8 mouse cellular contexts compared by ENCODE assay signal in the genomic region with DNA sequence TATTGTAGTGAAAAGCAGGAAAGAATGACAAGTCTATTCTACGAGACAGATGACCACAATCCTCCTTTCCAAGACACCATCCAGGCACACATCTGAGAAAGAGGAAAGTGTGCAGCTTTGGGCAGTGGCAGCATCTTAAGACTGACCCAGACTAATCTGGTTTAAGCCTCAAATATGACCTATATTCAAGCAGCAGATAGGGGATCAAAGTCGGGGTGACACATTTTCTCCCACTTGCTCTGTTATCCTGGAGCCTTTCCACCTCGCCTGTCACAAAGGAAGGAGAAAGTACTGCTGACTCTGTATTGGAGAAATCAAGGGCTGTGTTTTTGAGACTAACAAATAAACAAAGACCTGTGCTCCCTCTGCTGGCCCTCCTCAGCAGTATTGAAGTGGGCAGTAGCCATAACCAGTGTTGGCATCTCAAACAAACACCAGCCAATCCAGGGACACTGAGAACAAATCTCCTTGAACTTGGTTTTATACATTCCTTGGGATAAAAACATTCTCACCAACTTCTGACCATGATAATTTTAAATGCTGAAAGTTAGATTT. TPM values are rescaled to one million over a fixed set of nuclear protein-coding genes. Genes with fewer than 3 reads are reported as not detected.
DNase-seq lines count a peak whose midpoint lies in the region; ATAC-seq and TF ChIP-seq lines count a peak whose summit lies in the region.

No protein-coding gene starts in this region.

- no peak overlapping the region for H3K9ac ChIP-seq in heart, adult 2 months (ENCODE audit: low read depth, low read length)
- H3K9ac ChIP-seq in forebrain, embryonic 13.5 days: no peak overlapping the region

- no peaks in the 10 kb centered on the region for H3K9me3 ChIP-seq in forebrain, embryonic 13.5 days (replicated peaks)

- no peak for DNase-seq in heart, adult 2 months
- no peak for DNase-seq in heart, adult 8-10 months (ENCODE audit: low spot score)
- DNase-seq in lung, postnatal 10 days: peak; percentile 29
- DNase-seq in lung, adult 18-20 months: no peak
- peak; percentile 74 for DNase-seq in retina, postnatal 7 days (ENCODE audit: low read depth, low spot score)
- no peak for DNase-seq in right cerebral cortex, postnatal 36 days (ENCODE audit: low spot score in 2 of 2)

- 63% methylated on average over 3 of the region's 3 CpGs for WGBS in heart, adult 2 months
- WGBS in forebrain, embryonic 13.5 days: 36% methylated on average over 3 of the region's 3 CpGs

- H3K27ac ChIP-seq in heart, adult 2 months: no peak overlapping the region
- H3K27ac ChIP-seq in forebrain, embryonic 13.5 days: peak overlapping the region; percentile 75

- peak; percentile 57 for ATAC-seq in forebrain, embryonic 13.5 days
- ATAC-seq in megakaryocyte-erythroid progenitor cell, adult 5-6 weeks (replicated peaks; ENCODE audit: low FRiP score, low TSS enrichment, poor library complexity, severe bottlenecking): no peak

- TF ChIP-seq POLR2A in heart, adult 2 months (IDR thresholded peaks at IDR 0.05; ENCODE audit: insufficient read depth, low read depth, low read length): no peak

- H3K27me3 ChIP-seq in heart, adult 2 months (ENCODE audit: control insufficient read depth, insufficient read depth, low read length): no peaks in the 10 kb centered on the region
- H3K27me3 ChIP-seq in forebrain, embryonic 13.5 days: no peaks in the 10 kb centered on the region

- no peaks in the 10 kb centered on the region for H3K79me2 ChIP-seq in heart, adult 2 months (replicated peaks; ENCODE audit: control insufficient read depth, insufficient read depth, low read length)

- H3K4me2 ChIP-seq in forebrain, embryonic 13.5 days: no peak overlapping the region

- 0 out of 2 replicates have a peak, but pooled peaks cover 1% of the 10 kb centered on the region for H3K4me1 ChIP-seq in heart, adult 2 months (ENCODE audit: control insufficient read depth, insufficient read depth, low read length)
- H3K4me1 ChIP-seq in forebrain, embryonic 13.5 days: peaks cover 57% of the 10 kb centered on the region

- TF ChIP-seq CTCF in heart, adult 2 months (IDR thresholded peaks at IDR 0.05): peak; percentile 55

- H3K36me3 ChIP-seq in heart, adult 2 months (ENCODE audit: control insufficient read depth, insufficient read depth, low read length): 0 out of 2 replicates have a peak, but pooled peaks cover 2% of the 10 kb centered on the region
- no peaks in the 10 kb centered on the region for H3K36me3 ChIP-seq in forebrain, embryonic 13.5 days (ENCODE audit: poor library complexity, severe bottlenecking)

- no peak overlapping the region for H3K4me3 ChIP-seq in heart, adult 2 months
- H3K4me3 ChIP-seq in forebrain, embryonic 13.5 days: no peak overlapping the region

- TF ChIP-seq EP300 in heart, adult 2 months (IDR thresholded peaks at IDR 0.05; ENCODE audit: insufficient read depth, low read depth, low read length): no peak

- intact Hi-C loops in heart, adult 2 months (cut with DNase I): loop anchor here (10.0 kb wide), 1 partner anchor 302 kb away; no protein-coding TSS in a partner anchor

RNA-seq across cellular contexts. Expression of a gene that starts 34.7 kb away (rescaled TPM):
- not detected for total RNA-seq in heart, adult 2 months (2021)
- polyA plus RNA-seq in heart, adult 2 months (2012; rRNA removed): not detected in 2 replicates
- total RNA-seq in heart, adult 8-10 months (2022): not detected
- 10.0 and 12.8 TPM in 2 replicates for polyA plus RNA-seq in forebrain, embryonic 13.5 days (2015; fragmentation: Nextera tagmentation; extraction: Ambion mirVana)
- total RNA-seq in megakaryocyte-erythroid progenitor cell, adult 5-6 weeks (2014; fragmentation: Nextera tagmentation): not detected in 2 replicates
- not detected in 2 replicates for total RNA-seq in megakaryocyte-erythroid progenitor cell, adult 5-6 weeks (2017)

Comparison
In these comparisons a context has a peak if more than half of its experiments do, and no peak if none do; other contexts are left out.
1. DNase-seq: peak in lung, postnatal 10 days (single experiment) and retina, postnatal 7 days (single experiment); none in heart, adult 2 months (0 of 2), heart, adult 8-10 months (single experiment), lung, adult 18-20 months (0 of 2) and right cerebral cortex, postnatal 36 days (0 of 2).